Mouse (Mus musculus) neural tube, embryonic 14.5 days (tissue): ENCODE measurements around the gene Ap2b1. TPM values are rescaled to one million over a fixed set of nuclear protein-coding genes. Genes with fewer than 3 reads are reported as not detected.
A peak's percentile ranks its signal among the peaks of the same experiment; 100 is the strongest.

Source experiments
- ATAC-seq: fragments of 200-750 bp; cut with Nextera tagmentation; 2 replicates; pipeline ENCODE4 v1.8.0; 2017; ENCODE audit warnings: low read depth, mild to moderate bottlenecking, moderate TSS enrichment, moderate library complexity
- H3K27ac ChIP-seq: fragments of 300-500 bp; sonication (generic); 2 replicates; pipeline ENCODE4 v1.5.1; 2014; ENCODE audit warnings: low read depth, mild to moderate bottlenecking, control low read depth, low read length, moderate library complexity, mixed read lengths
- H3K27me3 ChIP-seq: fragments of 300-500 bp; sonication (generic); 2 replicates; pipeline ENCODE4 v1.6.1; 2014; ENCODE audit warnings: low read length; ENCODE audit not compliant: control insufficient read depth, insufficient read depth
- H3K36me3 ChIP-seq: fragments of 300-500 bp; sonication (generic); 2 replicates; pipeline ENCODE4 v1.6.1; 2014; ENCODE audit warnings: low read length, mixed read lengths; ENCODE audit not compliant: control insufficient read depth, insufficient read depth
- H3K4me1 ChIP-seq: fragments of 300-500 bp; sonication (generic); 2 replicates; pipeline ENCODE4 v1.6.1; 2014; ENCODE audit warnings: low read length; ENCODE audit not compliant: control insufficient read depth, insufficient read depth
- H3K4me2 ChIP-seq: fragments of 300-500 bp; sonication (generic); 2 replicates; pipeline ENCODE4 v1.6.1; 2014; ENCODE audit warnings: mild to moderate bottlenecking, low read depth, low read length, control low read depth
- H3K4me3 ChIP-seq: fragments of 300-500 bp; sonication (generic); 2 replicates; pipeline ENCODE4 v1.5.1; 2014; ENCODE audit warnings: low read depth, low read length, control low read depth, mixed read lengths
- H3K9ac ChIP-seq: fragments of 300-500 bp; sonication (generic); replicated peaks from 2 replicates; pipeline ENCODE4 v1.6.1; 2014; ENCODE audit warnings: low read depth, mild to moderate bottlenecking, control low read depth, low read length, mixed read lengths
- H3K9me3 ChIP-seq: fragments of 300-500 bp; sonication (generic); 2 replicates; pipeline ENCODE4 v1.6.1; 2016; ENCODE audit warnings: low read length; ENCODE audit not compliant: control insufficient read depth
- WGBS: fragments of 180-500 bp; shearing (Covaris S2); extraction: QIAGEN DNeasy Blood & Tissue Kit; methylation state at CpG from one replicate; pipeline ENCODE4 v1.1.7; 2014; 5-methylcytosine and 5-hydroxymethylcytosine counted together
- polyA plus RNA-seq: library from polyadenylated mRNA; unstranded; fragments of >200 nt; fragmentation: Nextera tagmentation; extraction: Ambion mirVana; gene quantifications from 2 replicates; pipeline ENCODE4 v1.2.1, GENCODE M21; 2014

The Ap2b1 gene
- polyA plus RNA-seq, 1 experiment from 2014 or later = 155 TPM

DNA sequence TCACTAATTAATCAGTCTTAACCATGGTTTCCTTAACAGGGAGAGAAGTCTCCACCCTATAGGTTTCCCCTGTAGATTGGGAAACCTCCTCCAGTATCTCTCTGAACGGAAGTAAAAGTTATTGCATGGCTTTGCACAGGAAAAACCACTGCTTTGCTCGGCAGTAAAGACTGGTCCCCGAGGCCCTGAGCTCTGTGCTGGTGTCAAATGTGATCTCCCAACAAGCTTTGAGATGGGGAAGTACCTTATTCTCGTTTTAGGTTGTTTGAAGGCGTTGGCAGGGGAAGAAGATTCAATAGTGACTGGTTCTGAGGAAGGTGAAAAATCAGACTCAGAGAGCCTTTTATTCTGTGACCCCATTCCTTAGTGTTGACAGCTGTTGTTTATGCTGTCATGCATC, 99.9 kb downstream of the Ap2b1 start:
- H3K36me3 ChIP-seq = peaks cover 41% of the 10 kb centered on the region
- no peak overlapping the region for H3K9ac ChIP-seq
- no peak for ATAC-seq
- no peak overlapping the region for H3K4me3 ChIP-seq
- 85% methylated on average over 5 of the region's 5 CpGs for WGBS
- no peak overlapping the region for H3K4me2 ChIP-seq
- no peaks in the 10 kb centered on the region for H3K27me3 ChIP-seq
- H3K4me1 ChIP-seq = no peaks in the 10 kb centered on the region
- no peak overlapping the region for H3K27ac ChIP-seq
- H3K9me3 ChIP-seq = no peaks in the 10 kb centered on the region

- no peaks in the 10 kb centered on the region for H3K9me3 ChIP-seq
- no peak overlapping the region for H3K27ac ChIP-seq
- no peak overlapping the region for H3K4me2 ChIP-seq
- no peak overlapping the region for H3K9ac ChIP-seq
- WGBS = 93% methylated on average over 7 of the region's 7 CpGs
- no peak overlapping the region for H3K4me3 ChIP-seq
- H3K27me3 ChIP-seq = no peaks in the 10 kb centered on the region
- peaks cover 23% of the 10 kb centered on the region for H3K36me3 ChIP-seq
- no peaks in the 10 kb centered on the region for H3K4me1 ChIP-seq
- no peak for ATAC-seq
These were observed 105.0 kb downstream of the Ap2b1 start for GRCm38 (mm10) chr11:83403787-83404186.

DNA sequence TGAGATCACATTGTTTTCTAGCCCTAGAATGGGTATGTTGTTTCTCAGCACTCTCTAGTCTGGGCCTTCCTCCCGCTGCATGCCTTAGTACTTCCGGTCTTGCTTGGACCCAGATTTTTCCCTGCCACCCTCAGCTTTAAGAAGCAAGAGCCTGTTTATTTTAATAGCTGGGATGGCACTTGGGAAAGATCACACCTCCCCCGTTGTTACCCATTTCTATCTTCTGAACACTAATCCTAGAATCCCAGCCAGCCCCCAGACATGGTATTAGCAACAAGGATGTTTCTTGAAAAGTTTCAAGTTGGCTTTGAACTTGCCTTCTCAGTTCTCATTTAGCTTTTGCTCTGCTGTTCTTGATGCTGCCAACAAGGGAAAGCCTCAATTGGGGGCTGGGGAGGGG, 107.6 kb downstream of the Ap2b1 start:
- 67% methylated on average over 3 of the region's 3 CpGs for WGBS
- Histone ChIP-seq H3K36me3 (peaks cover 18% of the 10 kb centered on the region), H3K9ac (no peak overlapping the region), H3K27me3 (no peaks in the 10 kb centered on the region), H3K4me3 (no peak overlapping the region), H3K4me1 (peaks cover 11% of the 10 kb centered on the region), H3K27ac (no peak overlapping the region), H3K9me3 (no peaks in the 10 kb centered on the region), H3K4me2 (no peak overlapping the region)
- no peak for ATAC-seq

DNA sequence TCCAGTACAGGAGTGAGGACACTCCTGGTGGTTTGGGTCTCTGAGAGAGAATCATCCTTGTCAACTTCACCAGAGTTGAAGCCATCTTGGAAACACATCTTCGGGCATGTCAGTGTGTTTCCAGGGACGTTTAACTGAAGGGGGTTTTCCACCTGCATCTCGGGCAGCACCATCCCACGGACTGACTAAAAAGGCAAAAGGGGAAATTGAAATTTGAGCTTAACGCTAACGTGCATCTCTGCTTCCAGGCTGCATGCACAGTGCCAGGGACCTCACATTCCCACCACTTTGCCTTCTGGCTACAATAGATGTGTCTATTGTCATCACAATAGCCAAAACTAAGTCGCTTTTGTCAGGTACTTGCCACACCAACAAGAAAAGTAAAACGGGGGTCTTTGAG, 109.4 kb downstream of the Ap2b1 start:
- Histone ChIP-seq H3K27me3 (no peaks in the 10 kb centered on the region), H3K4me2 (no peak overlapping the region), H3K36me3 (peaks cover 9% of the 10 kb centered on the region), H3K9ac (no peak overlapping the region), H3K4me3 (no peak overlapping the region), H3K9me3 (no peaks in the 10 kb centered on the region), H3K27ac (no peak overlapping the region), H3K4me1 (peaks cover 11% of the 10 kb centered on the region)
- no peak for ATAC-seq
- WGBS = 56% methylated on average over 8 of the region's 8 CpGs

GRCm38 (mm10) chr11:83409087-83409754, 110.4 kb downstream of the Ap2b1 start, which contains the start of gene Rasl10b:
TSS of gene Rasl10b (plus strand) at chr11:83409137.
- Histone ChIP-seq H3K9me3 (no peaks in the 10 kb centered on the region), H3K4me2 (peak within 1 kb of the TSS; percentile 83), H3K4me1 (peaks cover 11% of the 10 kb centered on the region), H3K27ac (peak within 1 kb of the TSS; percentile 49), H3K27me3 (no peaks in the 10 kb centered on the region), H3K36me3 (no peaks in the 10 kb centered on the region), H3K9ac (peak within 1 kb of the TSS; percentile 98), H3K4me3 (peak within 1 kb of the TSS; percentile 96)
- 2% methylated on average over 41 of the region's 44 CpGs for WGBS
- ATAC-seq = peak; percentile 87

GRCm38 (mm10) chr11:83409792-83410291, 111.0 kb downstream of the Ap2b1 start:
- ATAC-seq = peak; percentile 59
- Histone ChIP-seq H3K4me3 (peak overlapping the region; percentile 96), H3K27me3 (no peaks in the 10 kb centered on the region), H3K9me3 (no peaks in the 10 kb centered on the region), H3K4me2 (peak overlapping the region; percentile 83), H3K27ac (peak overlapping the region; percentile 49), H3K4me1 (peaks cover 11% of the 10 kb centered on the region), H3K9ac (peak overlapping the region; percentile 98), H3K36me3 (no peaks in the 10 kb centered on the region)
- WGBS = under 1% methylated on average over 32 of the region's 40 CpGs

GRCm38 (mm10) chr11:83410510-83410909, 111.7 kb downstream of the Ap2b1 start:
- Histone ChIP-seq H3K4me3 (peak overlapping the region; percentile 96), H3K27ac (no peak overlapping the region), H3K9ac (peak overlapping the region; percentile 98; the same call in 1 of the 2 replicates), H3K9me3 (no peaks in the 10 kb centered on the region), H3K27me3 (no peaks in the 10 kb centered on the region), H3K4me2 (peak overlapping the region; percentile 83), H3K36me3 (no peaks in the 10 kb centered on the region), H3K4me1 (peaks cover 11% of the 10 kb centered on the region)
- ATAC-seq = no peak
- WGBS = 25% methylated on average over 6 of the region's 6 CpGs

DNA sequence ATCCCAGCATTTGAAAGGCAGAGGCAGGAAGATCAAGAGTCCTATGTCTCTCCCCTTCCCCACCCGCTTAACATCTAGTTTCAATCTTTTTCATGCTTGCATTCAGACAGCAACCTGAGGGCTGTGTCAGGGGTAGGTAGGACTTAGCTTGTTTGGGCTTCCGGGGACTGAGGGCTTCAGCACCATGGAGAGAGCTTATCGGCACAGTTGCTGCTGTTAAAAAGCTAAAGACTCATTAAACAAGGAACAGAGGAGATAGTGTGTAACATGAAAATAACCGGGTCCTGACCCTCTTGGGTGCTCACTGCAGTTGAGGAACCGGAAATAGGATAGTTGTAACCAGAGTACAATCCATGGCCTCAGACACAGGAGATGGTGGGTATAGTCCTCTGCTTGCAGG, 118.3 kb downstream of the Ap2b1 start:
- 20% methylated on average over 5 of the region's 5 CpGs for WGBS
- Histone ChIP-seq H3K36me3 (no peaks in the 10 kb centered on the region), H3K27me3 (peaks cover 3% of the 10 kb centered on the region; the same call in 1 of the 2 replicates), H3K9me3 (no peaks in the 10 kb centered on the region), H3K27ac (no peak overlapping the region), H3K4me3 (no peak overlapping the region), H3K4me2 (no peak overlapping the region), H3K4me1 (no peaks in the 10 kb centered on the region), H3K9ac (no peak overlapping the region)
- ATAC-seq = no peak

- H3K36me3 ChIP-seq = no peaks in the 10 kb centered on the region
- H3K9ac ChIP-seq = no peak overlapping the region
- no peak overlapping the region for H3K27ac ChIP-seq
- H3K4me2 ChIP-seq = no peak overlapping the region
- H3K4me3 ChIP-seq = no peak overlapping the region
- 85% methylated on average over 7 of the region's 7 CpGs for WGBS
- no peaks in the 10 kb centered on the region for H3K4me1 ChIP-seq
- no peaks in the 10 kb centered on the region for H3K9me3 ChIP-seq
- ATAC-seq = no peak
- peaks cover 3% of the 10 kb centered on the region; the same call in 1 of the 2 replicates for H3K27me3 ChIP-seq
These were observed 118.9 kb downstream of the Ap2b1 start for GRCm38 (mm10) chr11:83417708-83418107.
